Comparison of ENCODE assay signal across 17 mouse cellular contexts in the genomic region with DNA sequence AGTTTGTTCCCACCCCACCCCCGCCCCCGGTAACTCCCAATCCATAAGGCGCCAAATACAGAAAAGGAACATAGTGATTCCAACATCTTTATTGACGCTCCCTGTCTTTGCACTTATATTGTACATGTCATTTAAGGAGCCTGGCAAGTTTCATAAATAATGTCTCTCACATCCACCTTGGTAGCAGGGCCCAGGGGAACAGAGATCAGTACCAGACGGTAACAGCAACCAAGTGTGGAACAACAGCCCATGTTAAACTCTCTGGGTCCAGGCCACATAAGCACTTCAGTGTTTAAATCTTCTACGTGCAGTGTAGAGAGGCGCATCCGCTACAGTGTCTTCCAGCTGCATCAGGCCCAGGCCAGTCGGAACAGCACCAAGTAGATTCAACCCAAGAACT. TPM values are rescaled to one million over a fixed set of nuclear protein-coding genes. Genes with fewer than 3 reads are reported as not detected.
A peak's percentile ranks its signal among the peaks of the same experiment; 100 is the strongest.
DNase-seq lines count a peak whose midpoint lies in the region; ATAC-seq and TF ChIP-seq lines count a peak whose summit lies in the region.
"Had no signal": no experiment of that assay in that cellular context is flagged by ENCODE, and none has a peak within 500 bp of the region (broad histone marks: within the 10 kb centered on the region; RNA-seq: fewer than 3 reads in every experiment).

No protein-coding gene starts in this region.

- H3K9me3 ChIP-seq in heart, embryonic 10.5 days: no peaks in the 10 kb centered on the region
- H3K9me3 ChIP-seq in embryonic facial prominence, embryonic 13.5 days: no peaks in the 10 kb centered on the region
- no peaks in the 10 kb centered on the region for H3K9me3 ChIP-seq in limb, embryonic 15.5 days
- no peaks in the 10 kb centered on the region for H3K9me3 ChIP-seq in midbrain, embryonic 11.5 days (ENCODE audit: control insufficient read depth, low read length)
- H3K9me3 ChIP-seq: forebrain, embryonic 12.5 days had no signal

- no peak for TF ChIP-seq CTCF in left cerebral cortex, adult 2 months (IDR thresholded peaks at IDR 0.05)

- H3K4me3 ChIP-seq in heart, embryonic 10.5 days: no peak overlapping the region
- no peak overlapping the region for H3K4me3 ChIP-seq in left cerebral cortex, adult 2 months
- no peak overlapping the region for H3K4me3 ChIP-seq in embryonic facial prominence, embryonic 13.5 days
- H3K4me3 ChIP-seq in limb, embryonic 15.5 days: no peak overlapping the region
- H3K4me3 ChIP-seq in midbrain, embryonic 11.5 days (ENCODE audit: low read depth, low read length): no peak overlapping the region
- H3K4me3 ChIP-seq: forebrain, embryonic 12.5 days had no signal

- no peak overlapping the region for H3K4me2 ChIP-seq in embryonic facial prominence, embryonic 13.5 days
- H3K4me2 ChIP-seq in limb, embryonic 15.5 days: no peak overlapping the region
- no peak overlapping the region for H3K4me2 ChIP-seq in midbrain, embryonic 11.5 days
- H3K4me2 ChIP-seq: forebrain, embryonic 12.5 days had no signal

- WGBS in heart, embryonic 10.5 days: 88% methylated on average over 9 of the region's 9 CpGs
- 44% methylated on average over 9 of the region's 9 CpGs for WGBS in embryonic facial prominence, embryonic 13.5 days
- WGBS in limb, embryonic 15.5 days: 51% methylated on average over 9 of the region's 9 CpGs
- WGBS in midbrain, embryonic 11.5 days: 93% methylated on average over 9 of the region's 9 CpGs

- ATAC-seq in embryonic facial prominence, embryonic 13.5 days (ENCODE audit: insufficient number of reproducible peaks, insufficient read depth, low FRiP score, low TSS enrichment, low read depth): no peak
- ATAC-seq in limb, embryonic 15.5 days (ENCODE audit: insufficient number of reproducible peaks, low FRiP score, low TSS enrichment, low read depth): peak; percentile 11; the same call in 1 of the 2 replicates
- no peak for ATAC-seq in midbrain, embryonic 11.5 days (ENCODE audit: low FRiP score)
- ATAC-seq: CD4-positive, CD25-positive, alpha-beta regulatory T cell, adult 4 months; intestine, embryonic 16.5 days; Patski had no signal

- H3K9ac ChIP-seq in embryonic facial prominence, embryonic 13.5 days: no peak overlapping the region
- H3K9ac ChIP-seq in limb, embryonic 15.5 days: no peak overlapping the region
- H3K9ac ChIP-seq in midbrain, embryonic 11.5 days (ENCODE audit: low read length): no peak overlapping the region
- H3K9ac ChIP-seq: forebrain, embryonic 12.5 days had no signal

- intact Hi-C loops in left cerebral cortex, adult 2 months (cut with DNase I): no loop called here

- peak overlapping the region; percentile 85 for H3K27ac ChIP-seq in heart, embryonic 10.5 days
- peak overlapping the region; percentile 38; the same call in 1 of the 2 replicates for H3K27ac ChIP-seq in left cerebral cortex, adult 2 months
- peak overlapping the region; percentile 64 for H3K27ac ChIP-seq in embryonic facial prominence, embryonic 13.5 days
- H3K27ac ChIP-seq in limb, embryonic 15.5 days: peak overlapping the region; percentile 83
- H3K27ac ChIP-seq in midbrain, embryonic 11.5 days (ENCODE audit: low read depth, low read length): no peak overlapping the region
- H3K27ac ChIP-seq: forebrain, embryonic 12.5 days had no signal

- DNase-seq in heart, embryonic 10.5 days (ENCODE audit: low spot score): no peak
- no peak for DNase-seq in heart, postnatal 4 days
- DNase-seq in left cerebral cortex, adult 2 months (ENCODE audit: extremely low spot score in 1 of 2, low spot score in 2 of 2): no peak
- no peak for DNase-seq in left cerebral cortex, adult 11 months (ENCODE audit: low spot score)
- no peak for DNase-seq in midbrain, embryonic 11.5 days (ENCODE audit: low spot score, missing footprints)
- DNase-seq: adrenal gland, adult 2 months; layer of hippocampus, adult 9-11 months; left cerebral cortex, postnatal 4 days; lung, postnatal 36 days; right cerebral cortex, postnatal 4 days; thymus, postnatal 25 days had no signal

- no peaks in the 10 kb centered on the region for H3K27me3 ChIP-seq in heart, embryonic 10.5 days (ENCODE audit: insufficient read depth, poor library complexity, severe bottlenecking)
- no peaks in the 10 kb centered on the region for H3K27me3 ChIP-seq in embryonic facial prominence, embryonic 13.5 days
- H3K27me3 ChIP-seq in limb, embryonic 15.5 days: no peaks in the 10 kb centered on the region
- no peaks in the 10 kb centered on the region for H3K27me3 ChIP-seq in midbrain, embryonic 11.5 days (ENCODE audit: control insufficient read depth, insufficient read depth, low read length)
- H3K27me3 ChIP-seq: forebrain, embryonic 12.5 days; Patski had no signal

- peaks cover 96% of the 10 kb centered on the region for H3K4me1 ChIP-seq in heart, embryonic 10.5 days
- peaks cover 48% of the 10 kb centered on the region for H3K4me1 ChIP-seq in embryonic facial prominence, embryonic 13.5 days
- peaks cover 58% of the 10 kb centered on the region for H3K4me1 ChIP-seq in limb, embryonic 15.5 days
- H3K4me1 ChIP-seq in midbrain, embryonic 11.5 days (ENCODE audit: control insufficient read depth, insufficient read depth, low read length): no peaks in the 10 kb centered on the region
- H3K4me1 ChIP-seq: forebrain, embryonic 12.5 days had no signal

- H3K36me3 ChIP-seq in heart, embryonic 10.5 days: peaks cover 47% of the 10 kb centered on the region
- peaks cover 44% of the 10 kb centered on the region for H3K36me3 ChIP-seq in embryonic facial prominence, embryonic 13.5 days
- peaks cover 25% of the 10 kb centered on the region for H3K36me3 ChIP-seq in limb, embryonic 15.5 days
- H3K36me3 ChIP-seq in midbrain, embryonic 11.5 days (ENCODE audit: control insufficient read depth, insufficient read depth, low read length): peaks cover 8% of the 10 kb centered on the region; the same call in 1 of the 2 replicates

RNA-seq across cellular contexts. Expression of a gene that starts 59.7 kb away (rescaled TPM):
- polyA plus RNA-seq in heart, embryonic 10.5 days (2016; fragmentation: Nextera tagmentation; extraction: Ambion mirVana): 66.9 and 119 TPM in 2 replicates
- 100 to 1,000 TPM; 169 to 172 TPM for total RNA-seq in heart, postnatal 4 days (2021)
- total RNA-seq in left cerebral cortex, adult 2 months (2021): 1 to 10 TPM; 1.7 to 2.0 TPM
- 21.3 and 21.8 TPM in 2 replicates for polyA plus RNA-seq in embryonic facial prominence, embryonic 13.5 days (2015; fragmentation: Nextera tagmentation; extraction: Ambion mirVana)
- polyA plus RNA-seq in limb, embryonic 15.5 days (2015; fragmentation: Nextera tagmentation; extraction: Ambion mirVana): 32.9 and 39.3 TPM in 2 replicates
- polyA plus RNA-seq in midbrain, embryonic 11.5 days (2014; fragmentation: Nextera tagmentation; extraction: Ambion mirVana): 10.2 and 11.8 TPM in 2 replicates
- polyA plus RNA-seq: CD4-positive, CD25-positive, alpha-beta regulatory T cell, adult 4 months had no signal
